Mouse (Mus musculus): ENCODE results near the gene Mknk1.

The Mknk1 gene

DNA sequence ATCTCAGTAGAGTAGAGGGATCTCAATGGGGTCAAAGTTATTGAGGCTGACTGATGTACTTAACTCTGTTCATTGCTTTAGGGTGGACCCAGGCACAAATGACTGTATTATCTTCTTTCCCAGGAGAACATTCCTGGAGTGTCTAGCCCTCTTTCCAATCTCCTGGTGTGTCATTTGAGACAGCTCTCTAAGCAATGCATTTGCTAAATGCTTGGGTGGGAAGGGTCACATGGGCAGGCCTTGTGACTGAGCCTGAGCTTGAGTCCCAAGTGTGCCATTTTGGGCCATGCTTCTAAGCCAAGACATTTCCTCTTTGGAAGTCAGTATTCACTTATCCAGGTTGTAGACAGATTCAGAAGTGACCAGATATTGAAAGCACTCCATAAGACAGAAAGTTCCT lies 17.6 kb upstream of the Mknk1 start:
- no peak for TF ChIP-seq POU5F1 (IDR thresholded peaks at IDR 0.05; ENCODE audit: borderline replicate concordance, low read length)
- no peak for TF ChIP-seq NANOG (IDR thresholded peaks at IDR 0.05; ENCODE audit: borderline replicate concordance, low read length)
- TF ChIP-seq CTCF (conservative IDR thresholded peaks at IDR 0.05; ENCODE audit: low read length) = no peak
- Histone ChIP-seq H3K4me3 (replicated peaks; ENCODE audit: low read length) (no peak overlapping the region), H3K4me1 (replicated peaks; ENCODE audit: low read depth, low read length) (peaks cover 35% of the 10 kb centered on the region), H3K36me3 (ENCODE audit: insufficient read depth, low read length) (peaks cover 13% of the 10 kb centered on the region), H3K27me3 (ENCODE audit: insufficient read depth, low read length) (no peaks in the 10 kb centered on the region), H3K9me3 (ENCODE audit: low read length) (no peaks in the 10 kb centered on the region)

DNA sequence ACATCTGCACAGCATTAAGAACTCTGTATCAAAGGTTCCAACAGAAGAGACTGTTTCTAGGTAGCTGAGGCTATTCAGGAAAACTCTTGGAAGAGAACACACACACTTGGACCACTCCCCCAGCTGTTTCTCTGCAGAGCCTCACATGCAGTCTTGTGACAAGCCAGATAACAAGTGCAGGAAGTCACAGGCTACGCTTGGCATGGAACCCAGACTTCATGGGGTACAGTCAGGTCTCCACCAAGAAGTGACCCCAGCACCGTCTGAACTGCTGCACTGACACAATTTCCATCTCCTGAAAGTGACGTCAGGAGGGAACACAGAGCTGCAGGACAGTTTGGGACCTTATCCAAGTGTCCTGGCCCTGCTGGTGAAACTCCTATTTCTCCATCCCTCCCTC lies 17.1 kb upstream of the Mknk1 start:
- peaks cover 40% of the 10 kb centered on the region for H3K4me1 ChIP-seq (replicated peaks; ENCODE audit: low read depth, low read length)
- no peak for TF ChIP-seq NANOG (IDR thresholded peaks at IDR 0.05; ENCODE audit: borderline replicate concordance, low read length)
- no peak for TF ChIP-seq CTCF (conservative IDR thresholded peaks at IDR 0.05; ENCODE audit: low read length)
- no peak for TF ChIP-seq POU5F1 (IDR thresholded peaks at IDR 0.05; ENCODE audit: borderline replicate concordance, low read length)
- H3K9me3 ChIP-seq (ENCODE audit: low read length) = no peaks in the 10 kb centered on the region
- peaks cover 9% of the 10 kb centered on the region for H3K36me3 ChIP-seq (ENCODE audit: insufficient read depth, low read length)
- H3K27me3 ChIP-seq (ENCODE audit: insufficient read depth, low read length) = peaks cover under 1% of the 10 kb centered on the region; the same call in 1 of the 2 replicates
- no peak overlapping the region for H3K4me3 ChIP-seq (replicated peaks; ENCODE audit: low read length)

DNA sequence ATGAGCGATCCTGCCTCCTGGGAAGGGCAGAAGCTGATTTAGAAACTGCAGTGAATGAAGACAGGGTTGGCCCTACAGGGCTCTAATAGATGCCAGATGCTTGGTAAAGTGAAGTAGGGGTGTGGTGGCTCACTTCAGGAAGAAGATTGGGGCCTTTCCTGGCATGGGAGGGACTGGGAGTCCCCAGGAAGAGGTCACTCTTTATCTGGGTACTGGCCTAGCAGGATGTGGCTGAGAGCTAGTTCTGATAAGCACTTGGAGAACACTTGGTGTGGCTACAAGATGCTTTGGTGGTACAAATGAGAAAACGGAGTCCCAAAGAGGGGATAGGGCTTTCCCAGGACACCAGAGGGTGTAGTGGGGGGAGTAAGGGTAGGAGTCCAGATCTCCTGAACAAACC lies 14.8 kb upstream of the Mknk1 start:
- no peak for TF ChIP-seq POU5F1 (IDR thresholded peaks at IDR 0.05; ENCODE audit: borderline replicate concordance, low read length)
- no peak for TF ChIP-seq NANOG (IDR thresholded peaks at IDR 0.05; ENCODE audit: borderline replicate concordance, low read length)
- TF ChIP-seq CTCF (conservative IDR thresholded peaks at IDR 0.05; ENCODE audit: low read length) = no peak
- Histone ChIP-seq H3K36me3 (ENCODE audit: insufficient read depth, low read length) (peaks cover 8% of the 10 kb centered on the region; the same call in 1 of the 2 replicates), H3K4me1 (replicated peaks; ENCODE audit: low read depth, low read length) (peaks cover 56% of the 10 kb centered on the region), H3K27me3 (ENCODE audit: insufficient read depth, low read length) (peaks cover 5% of the 10 kb centered on the region; the same call in 1 of the 2 replicates), H3K4me3 (replicated peaks; ENCODE audit: low read length) (no peak overlapping the region), H3K9me3 (ENCODE audit: low read length) (no peaks in the 10 kb centered on the region)

- no peak for TF ChIP-seq POU5F1 (IDR thresholded peaks at IDR 0.05; ENCODE audit: borderline replicate concordance, low read length)
- TF ChIP-seq CTCF (conservative IDR thresholded peaks at IDR 0.05; ENCODE audit: low read length) = no peak
- no peak for TF ChIP-seq NANOG (IDR thresholded peaks at IDR 0.05; ENCODE audit: borderline replicate concordance, low read length)
- H3K4me1 ChIP-seq (replicated peaks; ENCODE audit: low read depth, low read length) = peaks cover 59% of the 10 kb centered on the region
- peaks cover 14% of the 10 kb centered on the region for H3K27me3 ChIP-seq (ENCODE audit: insufficient read depth, low read length)
- H3K4me3 ChIP-seq (replicated peaks; ENCODE audit: low read length) = no peak overlapping the region
- H3K36me3 ChIP-seq (ENCODE audit: insufficient read depth, low read length) = 0 out of 2 replicates have a peak, but pooled peaks cover under 1% of the 10 kb centered on the region
- H3K9me3 ChIP-seq (ENCODE audit: low read length) = no peaks in the 10 kb centered on the region
Measured at GRCm38 (mm10) chr4:115825271-115825670, 13.7 kb upstream of the Mknk1 start.

GRCm38 (mm10) chr4:115827066-115827465 lies 11.9 kb upstream of the Mknk1 start:
- peaks cover 16% of the 10 kb centered on the region for H3K27me3 ChIP-seq (ENCODE audit: insufficient read depth, low read length)
- 0 out of 2 replicates have a peak, but pooled peaks cover 3% of the 10 kb centered on the region for H3K36me3 ChIP-seq (ENCODE audit: insufficient read depth, low read length)
- peak overlapping the region; percentile 92 for H3K4me3 ChIP-seq (replicated peaks; ENCODE audit: low read length)
- H3K4me1 ChIP-seq (replicated peaks; ENCODE audit: low read depth, low read length) = peaks cover 59% of the 10 kb centered on the region
- TF ChIP-seq POU5F1 (IDR thresholded peaks at IDR 0.05; ENCODE audit: borderline replicate concordance, low read length) (no peak), CTCF (conservative IDR thresholded peaks at IDR 0.05; ENCODE audit: low read length) (no peak), NANOG (IDR thresholded peaks at IDR 0.05; ENCODE audit: borderline replicate concordance, low read length) (no peak)
- no peaks in the 10 kb centered on the region for H3K9me3 ChIP-seq (ENCODE audit: low read length)

GRCm38 (mm10) chr4:115827535-115827887 lies 11.5 kb upstream of the Mknk1 start:
- Histone ChIP-seq H3K4me1 (replicated peaks; ENCODE audit: low read depth, low read length) (peaks cover 62% of the 10 kb centered on the region), H3K36me3 (ENCODE audit: insufficient read depth, low read length) (0 out of 2 replicates have a peak, but pooled peaks cover 3% of the 10 kb centered on the region), H3K4me3 (replicated peaks; ENCODE audit: low read length) (peak overlapping the region; percentile 92), H3K9me3 (ENCODE audit: low read length) (no peaks in the 10 kb centered on the region), H3K27me3 (ENCODE audit: insufficient read depth, low read length) (peaks cover 16% of the 10 kb centered on the region)
- TF ChIP-seq CTCF (conservative IDR thresholded peaks at IDR 0.05; ENCODE audit: low read length) (no peak), POU5F1 (IDR thresholded peaks at IDR 0.05; ENCODE audit: borderline replicate concordance, low read length) (no peak), NANOG (IDR thresholded peaks at IDR 0.05; ENCODE audit: borderline replicate concordance, low read length) (no peak)

DNA sequence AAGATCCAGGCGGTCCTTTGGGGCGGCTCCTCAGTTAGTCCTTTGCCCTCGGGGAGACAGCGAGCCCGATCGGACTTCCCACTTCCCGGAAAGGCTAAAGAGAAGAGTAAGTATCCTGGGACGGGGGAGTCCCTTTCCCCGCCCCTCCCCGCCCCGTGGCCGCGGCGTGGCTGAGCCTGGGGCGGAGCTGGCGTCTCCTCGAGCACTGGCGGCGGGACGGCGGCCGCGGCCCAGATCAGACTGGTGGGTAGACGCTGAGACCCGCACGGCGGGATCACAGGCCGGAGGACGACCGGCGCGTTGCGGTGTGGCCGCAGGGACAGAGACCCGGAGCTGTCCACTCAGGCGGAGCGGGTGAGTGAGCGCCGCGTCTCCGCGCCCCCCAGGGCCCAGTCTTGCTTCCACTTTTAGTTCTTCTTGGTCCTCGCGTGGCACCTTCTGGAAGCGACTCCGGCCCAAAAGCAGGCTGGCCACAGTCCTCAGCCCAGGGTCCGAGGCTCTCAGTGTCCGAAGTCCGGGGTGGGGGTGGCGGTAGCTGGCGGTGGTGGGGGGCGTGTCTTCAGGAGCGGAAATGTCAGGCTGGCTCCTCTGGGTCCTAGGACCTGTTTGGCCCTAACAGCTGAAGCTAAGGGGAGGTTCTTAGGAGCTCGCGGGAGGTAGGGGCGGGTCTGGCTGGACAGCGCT lies 11.0 kb upstream of the Mknk1 start, which contains the start of gene Mob3c:
Gene Mob3c (plus strand): TSS at position 205 of the 684 bp plus-strand sequence.
- Histone ChIP-seq H3K4me3 (replicated peaks; ENCODE audit: low read length) (peak within 1 kb of the TSS; percentile 92), H3K4me1 (replicated peaks; ENCODE audit: low read depth, low read length) (peaks cover 67% of the 10 kb centered on the region), H3K36me3 (ENCODE audit: insufficient read depth, low read length) (peaks cover 4% of the 10 kb centered on the region), H3K9me3 (ENCODE audit: low read length) (no peaks in the 10 kb centered on the region), H3K27me3 (ENCODE audit: insufficient read depth, low read length) (peaks cover 16% of the 10 kb centered on the region)
- TF ChIP-seq CTCF (conservative IDR thresholded peaks at IDR 0.05; ENCODE audit: low read length) (no peak), NANOG (IDR thresholded peaks at IDR 0.05; ENCODE audit: borderline replicate concordance, low read length) (no peak), POU5F1 (IDR thresholded peaks at IDR 0.05; ENCODE audit: borderline replicate concordance, low read length) (no peak)

DNA sequence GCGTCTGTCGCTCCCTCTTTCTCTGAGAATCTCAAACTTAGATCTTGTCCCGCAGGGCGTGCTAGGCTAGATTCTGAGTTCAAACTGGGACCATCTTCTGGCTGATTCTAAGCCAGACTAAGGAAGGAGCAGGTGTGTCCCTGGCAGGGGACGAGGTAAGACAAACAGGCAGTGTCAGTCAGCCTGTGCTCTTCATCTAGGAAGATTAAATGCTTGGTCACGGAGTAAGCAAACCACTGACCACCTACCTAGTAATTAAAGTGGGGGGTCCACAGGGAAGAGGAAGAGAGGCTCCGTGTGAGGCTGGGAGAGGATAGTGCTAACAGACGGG lies 10.5 kb upstream of the Mknk1 start:
- Histone ChIP-seq H3K27me3 (ENCODE audit: insufficient read depth, low read length) (peaks cover 16% of the 10 kb centered on the region), H3K4me3 (replicated peaks; ENCODE audit: low read length) (peak overlapping the region; percentile 92), H3K36me3 (ENCODE audit: insufficient read depth, low read length) (peaks cover 9% of the 10 kb centered on the region), H3K4me1 (replicated peaks; ENCODE audit: low read depth, low read length) (peaks cover 72% of the 10 kb centered on the region), H3K9me3 (ENCODE audit: low read length) (no peaks in the 10 kb centered on the region)
- TF ChIP-seq NANOG (IDR thresholded peaks at IDR 0.05; ENCODE audit: borderline replicate concordance, low read length) = no peak
- no peak for TF ChIP-seq CTCF (conservative IDR thresholded peaks at IDR 0.05; ENCODE audit: low read length)
- no peak for TF ChIP-seq POU5F1 (IDR thresholded peaks at IDR 0.05; ENCODE audit: borderline replicate concordance, low read length)
